Mouse (Mus musculus) E14TG2a.4 (cell line): ENCODE measurements around the gene Ambra1.

Source experiments
- CTCF ChIP-seq: conservative IDR thresholded peaks from 2 replicates; pipeline ENCODE4 v1.5.1; 2014; ENCODE audit warnings: low read length
- POU5F1 ChIP-seq: IDR thresholded peaks from 2 replicates; pipeline ENCODE4 v1.6.1; 2014; ENCODE audit warnings: low read length, borderline replicate concordance

DNA sequence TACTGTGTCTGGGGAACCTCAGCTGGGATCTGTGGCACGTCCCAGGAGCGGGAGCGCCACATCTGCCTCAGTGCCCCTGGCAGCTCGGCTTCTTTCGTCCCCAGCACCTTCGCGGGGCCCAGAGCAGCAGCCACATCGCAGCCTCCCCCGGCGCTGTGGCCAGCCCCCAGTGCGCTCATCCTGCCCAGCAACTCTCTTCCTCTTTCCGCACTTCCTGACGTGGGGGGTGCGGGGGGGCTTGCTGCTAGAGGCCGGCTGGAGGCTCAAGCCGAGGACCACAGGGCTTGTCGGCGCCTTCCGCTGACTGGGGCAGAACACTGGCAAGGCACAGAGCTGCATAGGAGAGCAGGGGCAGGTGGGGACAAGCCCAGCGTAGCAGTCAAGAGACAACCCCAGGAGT lies 235.5 kb downstream of the Ambra1 start:
- TF ChIP-seq CTCF (no peak), POU5F1 (no peak)
